Mouse (Mus musculus) monocyte, adult 5-6 weeks (primary cell): Measurements from ENCODE around the gene Psmd11. TPM values are rescaled to one million over a fixed set of nuclear protein-coding genes. Genes with fewer than 3 reads are reported as not detected.

Source experiments
- ATAC-seq: fragments of 153-309, 156-312 bp; replicated peaks from 2 replicates; pipeline ENCODE4 v1.8.0; 2017; ENCODE audit warnings: mild to moderate bottlenecking; ENCODE audit not compliant: low TSS enrichment, insufficient number of reproducible peaks, severe bottlenecking, poor library complexity, low FRiP score
- total RNA-seq: library from RNA; stranded (forward); fragments of 200-1000, 200-491, 200-594 nt; gene quantifications from 3 replicates; pipeline ENCODE4 v1.2.3, GENCODE M21; 2017

Gene Psmd11
- total RNA-seq, 1 experiment from 2014 or later, result 47.1 TPM

DNA sequence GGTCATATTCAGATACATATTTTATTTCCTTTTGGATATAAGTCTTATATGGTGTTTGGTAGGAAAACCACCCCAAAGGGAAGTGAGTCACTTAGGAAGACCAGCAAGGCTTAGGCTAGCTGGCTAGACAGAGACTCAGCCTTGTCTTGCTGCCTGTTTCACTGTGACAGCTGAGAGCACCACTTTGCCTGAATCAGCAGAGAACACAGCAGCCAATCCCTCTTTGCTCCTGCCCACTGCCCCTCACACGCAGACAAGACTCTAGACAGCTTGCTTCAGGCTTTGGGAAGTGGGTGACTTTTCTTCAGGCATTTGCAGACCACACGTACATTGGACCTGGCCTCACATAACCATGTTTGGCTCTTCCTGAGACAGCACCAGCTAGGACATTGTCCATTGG, 92.7 kb downstream of the Psmd11 start:
- no peak for ATAC-seq

Other genes with a start within 250 kb of the Psmd11 start
- 5.0 to 10.4 TPM (median 6.2 TPM) in 3 replicates for gene Rnf135, start 244.8 kb upstream of the Psmd11 start, total RNA-seq
- gene Rhot1, start 219.6 kb upstream of the Psmd11 start, total RNA-seq, result 48.4 to 57.1 TPM (median 56.2 TPM) in 3 replicates
- gene Rhbdl3, start 127.7 kb upstream of the Psmd11 start, total RNA-seq, result not detected in 3 replicates
- 4.8 to 8.8 TPM (median 8.3 TPM) in 3 replicates for gene 5730455P16Rik, start 50.6 kb upstream of the Psmd11 start, total RNA-seq
- 195 to 258 TPM (median 204 TPM) in 3 replicates for gene Zfp207, start 45.3 kb upstream of the Psmd11 start, total RNA-seq
- gene Cdk5r1, start 48.4 kb downstream of the Psmd11 start, total RNA-seq, result 0.49 to 3.8 TPM (median 2.4 TPM) in 3 replicates